12 mouse cellular contexts compared by ENCODE assay signal in the genomic region with DNA sequence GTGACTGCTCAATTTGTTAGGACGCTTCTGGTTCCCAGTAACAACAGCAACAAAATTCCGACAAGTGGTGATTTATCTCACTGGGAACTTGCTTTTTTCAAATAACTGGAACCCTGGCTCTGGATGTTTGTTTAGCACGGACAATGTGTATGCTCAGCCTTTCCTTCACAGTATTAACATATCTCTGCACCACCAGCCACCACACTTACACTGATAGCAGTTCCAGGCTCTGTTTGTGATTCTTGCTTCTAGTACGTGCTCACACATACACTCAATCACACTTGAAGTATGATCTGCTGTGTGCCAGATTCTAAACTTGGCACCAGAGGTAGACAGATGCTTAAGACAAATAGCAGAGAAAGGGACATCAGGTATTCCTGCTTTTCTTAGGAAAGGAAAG.
"Had no signal": no experiment of that assay in that cellular context is flagged by ENCODE, and none has a peak within 500 bp of the region (broad histone marks: within the 10 kb centered on the region; RNA-seq: fewer than 3 reads in every experiment).

No protein-coding gene starts in this region.

- H3K27me3 ChIP-seq: limb, embryonic 15.5 days; liver, embryonic 12.5 days; neural tube, embryonic 13.5 days had no signal

- H3K4me1 ChIP-seq: liver, embryonic 12.5 days; midbrain, embryonic 12.5 days; neural tube, embryonic 13.5 days had no signal

- ATAC-seq: liver, embryonic 12.5 days; midbrain, embryonic 16.5 days had no signal

- H3K4me3 ChIP-seq: limb, embryonic 15.5 days; liver, embryonic 12.5 days; midbrain, embryonic 12.5 days; neural tube, embryonic 13.5 days had no signal

- H3K9ac ChIP-seq: limb, embryonic 15.5 days; liver, embryonic 12.5 days; midbrain, embryonic 12.5 days; neural tube, embryonic 13.5 days had no signal

- H3K36me3 ChIP-seq: limb, embryonic 15.5 days; liver, embryonic 12.5 days; midbrain, embryonic 12.5 days; neural tube, embryonic 13.5 days had no signal

- DNase-seq: layer of hippocampus, adult 9-11 months; layer of hippocampus, postnatal 36 days; retina, postnatal 1 day; right cerebral cortex, postnatal 4 days; spleen, adult 18-20 months; thymus, adult 18-20 months; thymus, postnatal 14 days had no signal

- H3K4me2 ChIP-seq: limb, embryonic 15.5 days; liver, embryonic 12.5 days; midbrain, embryonic 12.5 days; neural tube, embryonic 13.5 days had no signal

- H3K9me3 ChIP-seq: limb, embryonic 15.5 days; liver, embryonic 12.5 days; midbrain, embryonic 12.5 days; neural tube, embryonic 13.5 days had no signal

- H3K27ac ChIP-seq: limb, embryonic 15.5 days; liver, embryonic 12.5 days; midbrain, embryonic 12.5 days; neural tube, embryonic 13.5 days had no signal
